Mouse (Mus musculus) limb, embryonic 12.5 days (tissue): ENCODE results near the gene Tmem262. TPM values are rescaled to one million over a fixed set of nuclear protein-coding genes. Genes with fewer than 3 reads are reported as not detected.

ENCODE experiments used
- ATAC-seq: fragments of 200-750 bp; cut with Nextera tagmentation; 2 replicates; pipeline ENCODE4 v1.8.0; 2017; ENCODE audit warnings: low read depth, moderate TSS enrichment; ENCODE audit not compliant: insufficient number of reproducible peaks, insufficient read depth, low FRiP score, low TSS enrichment
- H3K27ac ChIP-seq: fragments of 300-500 bp; sonication (generic); 2 replicates; pipeline ENCODE4 v1.5.1; 2016; ENCODE audit warnings: mild to moderate bottlenecking, moderate library complexity
- H3K27me3 ChIP-seq: fragments of 300-500 bp; sonication (generic); 2 replicates; pipeline ENCODE4 v1.6.1; 2016; ENCODE audit warnings: mild to moderate bottlenecking, moderate library complexity
- H3K36me3 ChIP-seq: fragments of 300-500 bp; sonication (generic); 2 replicates; pipeline ENCODE4 v1.6.1; 2016; ENCODE audit warnings: mild to moderate bottlenecking, moderate library complexity
- H3K4me1 ChIP-seq: fragments of 300-500 bp; sonication (generic); replicated peaks from 2 replicates; pipeline ENCODE4 v1.6.1; 2016
- H3K4me2 ChIP-seq: fragments of 300-500 bp; sonication (generic); 2 replicates; pipeline ENCODE4 v1.6.1; 2016; ENCODE audit warnings: mild to moderate bottlenecking, moderate library complexity
- H3K4me3 ChIP-seq: fragments of 300-500 bp; sonication (generic); replicated peaks from 2 replicates; pipeline ENCODE4 v1.5.1; 2016; ENCODE audit warnings: mild to moderate bottlenecking
- H3K9ac ChIP-seq: fragments of 300-500 bp; sonication (generic); replicated peaks from 2 replicates; pipeline ENCODE4 v1.6.1; 2016; ENCODE audit warnings: mild to moderate bottlenecking, moderate library complexity
- H3K9me3 ChIP-seq: fragments of 300-500 bp; sonication (generic); 2 replicates; pipeline ENCODE4 v1.6.1; 2016; ENCODE audit warnings: mild to moderate bottlenecking, moderate library complexity
- WGBS: fragments of 180-500 bp; shearing (Covaris S2); methylation state at CpG from one replicate; pipeline ENCODE4 v1.1.7; 2016; 5-methylcytosine and 5-hydroxymethylcytosine counted together
- polyA plus RNA-seq: library from polyadenylated mRNA; unstranded; fragments of >200 nt; fragmentation: Nextera tagmentation; extraction: Ambion mirVana; gene quantifications from 2 replicates; pipeline ENCODE4 v1.2.1, GENCODE M21; 2016

Tmem262 gene
- polyA plus RNA-seq, 1 experiment from 2014 or later, result not detected

- Histone ChIP-seq H3K9ac (peak overlapping the region; percentile 88), H3K27me3 (no peaks in the 10 kb centered on the region), H3K9me3 (no peaks in the 10 kb centered on the region), H3K27ac (peak overlapping the region; percentile 98), H3K4me3 (peak overlapping the region; percentile 95), H3K36me3 (peaks cover 43% of the 10 kb centered on the region), H3K4me1 (peaks cover 18% of the 10 kb centered on the region), H3K4me2 (peak overlapping the region; percentile 82)
- 2% methylated on average over 42 of the region's 44 CpGs for WGBS
- ATAC-seq, result 0 out of 2 replicates have a peak, but pooled peaks have one; percentile 16
Observed at GRCm38 (mm10) chr19:6047154-6047898, 32.5 kb upstream of the Tmem262 start.

GRCm38 (mm10) chr19:6047899-6048166 lies 32.0 kb upstream of the Tmem262 start:
- peak overlapping the region; percentile 82 for H3K4me2 ChIP-seq
- H3K36me3 ChIP-seq, result peaks cover 48% of the 10 kb centered on the region
- peak overlapping the region; percentile 88 for H3K9ac ChIP-seq
- peak overlapping the region; percentile 95 for H3K4me3 ChIP-seq
- no peaks in the 10 kb centered on the region for H3K9me3 ChIP-seq
- no peak overlapping the region for H3K27ac ChIP-seq
- WGBS, result 88% methylated on average over 8 of the region's 8 CpGs
- no peaks in the 10 kb centered on the region for H3K27me3 ChIP-seq
- no peak for ATAC-seq
- H3K4me1 ChIP-seq, result peaks cover 18% of the 10 kb centered on the region

DNA sequence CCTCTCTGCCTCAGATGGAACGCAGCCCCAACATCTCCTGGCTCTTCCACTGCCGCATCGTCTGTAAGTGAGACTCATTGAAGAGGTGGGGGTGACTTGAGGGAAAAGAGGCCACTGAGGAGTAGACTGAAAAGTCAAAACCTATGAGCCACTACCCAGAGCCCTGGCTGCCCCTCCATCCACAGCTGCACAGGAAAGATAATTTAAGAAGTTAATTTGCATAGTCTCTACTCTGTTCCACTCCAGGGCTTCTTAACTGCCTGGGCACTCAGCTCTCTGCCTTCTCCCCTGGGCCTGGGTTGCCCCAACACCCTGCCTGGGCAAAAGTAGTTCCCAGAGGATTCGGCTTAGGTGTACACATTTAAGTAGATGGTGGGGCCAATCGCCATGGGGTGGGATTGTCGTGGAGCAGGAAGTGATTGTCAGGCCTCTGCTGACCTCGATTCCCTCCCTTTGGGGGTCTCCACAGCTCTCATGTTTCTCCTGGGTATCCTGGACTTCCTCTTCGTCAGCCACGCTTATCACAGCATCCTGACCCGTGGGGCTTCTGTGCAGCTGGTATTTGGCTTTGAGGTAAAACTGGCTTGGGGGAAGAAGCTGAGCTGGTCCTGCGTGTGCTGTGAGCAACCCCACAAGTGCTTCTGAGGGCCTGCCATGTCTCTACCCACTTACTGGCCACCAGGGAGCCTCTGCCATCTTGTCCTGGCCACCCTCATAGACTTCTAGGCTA lies 31.0 kb upstream of the Tmem262 start:
- H3K27me3 ChIP-seq, result no peaks in the 10 kb centered on the region
- H3K4me3 ChIP-seq, result peak overlapping the region; percentile 95; the same call in 1 of the 2 replicates
- H3K4me2 ChIP-seq, result no peak overlapping the region
- H3K9ac ChIP-seq, result no peak overlapping the region
- no peak for ATAC-seq
- H3K9me3 ChIP-seq, result no peaks in the 10 kb centered on the region
- H3K27ac ChIP-seq, result no peak overlapping the region
- peaks cover 58% of the 10 kb centered on the region for H3K36me3 ChIP-seq
- 92% methylated on average over 11 of the region's 11 CpGs for WGBS
- H3K4me1 ChIP-seq, result peaks cover 18% of the 10 kb centered on the region

DNA sequence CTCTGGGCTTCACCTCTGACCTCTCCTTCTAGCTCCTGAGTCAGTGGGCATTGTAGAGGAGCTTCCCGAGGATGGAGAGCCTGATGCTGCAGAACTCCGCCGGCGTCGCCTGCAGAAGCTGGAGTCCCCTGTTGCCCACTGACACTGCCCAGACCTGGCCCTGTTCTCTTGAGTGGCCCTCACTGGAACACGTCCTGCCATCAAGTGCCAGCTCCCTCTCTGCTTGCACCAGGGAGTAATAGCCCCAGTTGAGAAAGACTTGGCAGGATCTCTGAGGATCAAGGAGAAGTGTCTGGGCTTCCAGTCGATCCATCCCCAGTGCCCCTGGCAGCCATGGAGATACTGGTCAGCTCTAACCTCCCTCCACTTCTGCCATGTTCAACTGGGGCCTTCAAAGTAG lies 27.3 kb upstream of the Tmem262 start:
- Histone ChIP-seq H3K27ac (no peak overlapping the region), H3K36me3 (peaks cover 78% of the 10 kb centered on the region), H3K9me3 (no peaks in the 10 kb centered on the region), H3K27me3 (no peaks in the 10 kb centered on the region), H3K4me3 (no peak overlapping the region), H3K9ac (no peak overlapping the region), H3K4me1 (peaks cover 19% of the 10 kb centered on the region), H3K4me2 (no peak overlapping the region)
- WGBS, result 89% methylated on average over 7 of the region's 7 CpGs
- no peak for ATAC-seq

DNA sequence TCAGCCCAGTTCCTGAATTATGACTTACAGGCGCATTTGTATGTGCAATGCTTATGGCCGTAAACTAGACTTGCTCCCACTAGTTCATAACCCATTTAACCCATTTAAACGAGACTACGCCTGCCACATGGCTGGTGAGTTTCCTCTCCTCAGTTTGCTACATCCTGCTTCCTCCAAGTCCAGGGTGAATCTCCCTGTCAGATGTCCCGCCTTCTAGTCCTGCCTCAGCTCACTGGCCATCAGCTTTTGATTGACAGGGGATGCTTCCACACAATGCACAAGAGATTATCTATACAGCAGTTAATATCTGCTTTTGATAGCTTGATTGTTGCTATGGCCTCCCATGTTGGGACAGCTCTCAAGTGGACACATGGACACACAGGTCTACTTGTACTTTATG lies 25.5 kb upstream of the Tmem262 start:
- ATAC-seq, result no peak
- Histone ChIP-seq H3K4me3 (no peak overlapping the region), H3K4me2 (no peak overlapping the region), H3K27ac (no peak overlapping the region), H3K4me1 (peaks cover 16% of the 10 kb centered on the region), H3K36me3 (peaks cover 74% of the 10 kb centered on the region), H3K9ac (no peak overlapping the region), H3K9me3 (no peaks in the 10 kb centered on the region), H3K27me3 (no peaks in the 10 kb centered on the region)
- WGBS, result 86% methylated on average over 5 of the region's 5 CpGs

- Histone ChIP-seq H3K9me3 (no peaks in the 10 kb centered on the region), H3K27me3 (no peaks in the 10 kb centered on the region), H3K4me2 (peak overlapping the region; percentile 86), H3K27ac (no peak overlapping the region), H3K4me3 (peak overlapping the region; percentile 86), H3K36me3 (peaks cover 59% of the 10 kb centered on the region), H3K9ac (peak overlapping the region; percentile 92), H3K4me1 (peaks cover 16% of the 10 kb centered on the region)
- WGBS, result 66% methylated on average over 4 of the region's 4 CpGs
- no peak for ATAC-seq
Observed at GRCm38 (mm10) chr19:6056696-6057095, 23.1 kb upstream of the Tmem262 start.

GRCm38 (mm10) chr19:6057313-6058096 lies 22.3 kb upstream of the Tmem262 start, which contains the start of the genes Mrpl49 and Fau:
Mrpl49 (minus strand) TSS chr19:6057785.
Fau (plus strand) TSS chr19:6057844.
- Histone ChIP-seq H3K27me3 (no peaks in the 10 kb centered on the region), H3K4me3 (peak within 1 kb of the TSS; percentile 86), H3K36me3 (peaks cover 51% of the 10 kb centered on the region), H3K9me3 (no peaks in the 10 kb centered on the region), H3K4me2 (peak within 1 kb of the TSS; percentile 86), H3K9ac (peak within 1 kb of the TSS; percentile 92), H3K4me1 (peaks cover 24% of the 10 kb centered on the region), H3K27ac (peak within 1 kb of the TSS; percentile 73)
- under 1% methylated on average over 61 of the region's 63 CpGs for whole genome bisulfite sequencing
- ATAC-seq, result peak; percentile 76

DNA sequence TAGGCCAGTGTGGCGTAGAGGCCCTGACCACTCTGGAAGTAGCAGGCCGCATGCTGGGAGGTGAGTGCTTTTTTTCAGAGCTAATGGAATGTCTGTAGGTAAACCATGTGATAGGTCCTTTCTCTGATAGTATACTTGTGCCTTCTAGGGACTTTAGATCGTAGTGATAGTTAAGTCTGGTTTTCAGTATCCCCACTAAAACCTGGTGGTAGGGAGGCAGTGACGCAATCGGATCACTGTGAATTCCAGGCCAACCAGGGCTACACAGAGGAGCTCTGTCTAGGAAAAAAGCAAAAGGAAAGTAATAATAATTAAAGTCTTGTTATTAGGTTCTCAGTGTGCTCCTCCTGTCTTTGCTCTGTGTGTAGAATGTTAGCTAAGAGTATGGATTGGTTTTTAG lies 21.3 kb upstream of the Tmem262 start:
- Histone ChIP-seq H3K4me2 (peak overlapping the region; percentile 86), H3K4me1 (peaks cover 28% of the 10 kb centered on the region), H3K27me3 (no peaks in the 10 kb centered on the region), H3K9ac (peak overlapping the region; percentile 92), H3K36me3 (peaks cover 41% of the 10 kb centered on the region), H3K4me3 (peak overlapping the region; percentile 86), H3K9me3 (no peaks in the 10 kb centered on the region), H3K27ac (0 out of 2 replicates have a peak overlapping the region, but pooled peaks have one; percentile 73)
- no peak for ATAC-seq
- whole genome bisulfite sequencing, result 39% methylated on average over 5 of the region's 5 CpGs

DNA sequence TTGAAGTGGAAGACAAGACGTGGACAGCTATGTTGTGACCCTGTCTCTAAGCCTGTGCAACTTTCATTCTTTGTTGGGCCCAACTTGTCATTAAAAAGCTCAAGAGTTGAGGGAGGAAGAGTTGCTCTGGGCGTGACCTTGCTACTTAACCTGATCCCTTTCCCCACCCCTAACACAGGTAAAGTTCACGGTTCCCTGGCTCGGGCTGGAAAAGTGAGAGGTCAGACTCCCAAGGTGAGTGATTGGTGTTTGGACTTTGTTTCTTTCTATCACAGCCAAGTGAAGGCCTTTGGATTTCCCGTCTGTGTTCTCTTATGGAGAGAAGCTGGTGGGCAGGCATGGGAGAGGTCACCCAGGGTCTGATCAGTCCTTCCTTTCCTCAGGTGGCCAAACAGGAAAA lies 20.9 kb upstream of the Tmem262 start:
- Histone ChIP-seq H3K4me1 (peaks cover 28% of the 10 kb centered on the region), H3K4me2 (peak overlapping the region; percentile 86), H3K27ac (no peak overlapping the region), H3K9ac (peak overlapping the region; percentile 92; the same call in 1 of the 2 replicates), H3K4me3 (peak overlapping the region; percentile 86), H3K27me3 (no peaks in the 10 kb centered on the region), H3K36me3 (peaks cover 39% of the 10 kb centered on the region), H3K9me3 (no peaks in the 10 kb centered on the region)
- 83% methylated on average over 5 of the region's 5 CpGs for WGBS
- ATAC-seq, result no peak

DNA sequence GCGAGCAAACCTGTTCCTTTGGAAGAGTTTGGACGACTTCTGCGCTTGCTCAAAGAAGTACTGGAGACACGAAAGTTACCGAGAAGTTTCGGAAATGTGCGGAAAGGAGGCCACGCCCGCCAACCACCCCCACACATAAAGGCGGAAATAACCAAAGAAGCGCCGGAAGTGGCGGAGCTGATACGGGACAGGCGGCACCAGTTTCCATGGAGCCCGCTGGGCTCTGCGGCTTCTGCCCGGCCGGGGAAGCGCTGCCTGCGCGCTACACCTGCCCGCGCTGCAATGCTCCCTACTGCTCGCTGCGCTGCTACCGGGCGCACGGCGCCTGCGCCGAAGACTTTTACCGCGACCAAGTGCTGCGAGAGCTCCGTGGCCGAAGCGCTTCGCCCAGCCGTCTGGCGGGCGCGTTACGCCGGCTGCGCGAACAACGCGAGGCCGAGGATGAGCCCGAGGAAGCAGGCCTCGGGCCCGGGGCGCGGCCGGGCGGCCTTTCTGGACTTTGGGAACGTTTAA lies 18.8 kb upstream of the Tmem262 start, which contains the start of gene Znhit2:
Znhit2 (plus strand) TSS at position 172 of the 513 bp plus-strand sequence.
- Histone ChIP-seq H3K4me1 (peaks cover 28% of the 10 kb centered on the region), H3K9me3 (no peaks in the 10 kb centered on the region), H3K36me3 (peaks cover 20% of the 10 kb centered on the region), H3K27me3 (no peaks in the 10 kb centered on the region), H3K9ac (peak within 1 kb of the TSS; percentile 94), H3K4me2 (peak within 1 kb of the TSS; percentile 96), H3K27ac (peak within 1 kb of the TSS; percentile 92), H3K4me3 (peak within 1 kb of the TSS; percentile 91)
- peak; percentile 53 for ATAC-seq
- under 1% methylated on average over 58 of the region's 58 CpGs for WGBS
